Mouse (Mus musculus): ENCODE measurements around the gene Vnn3.

DNA sequence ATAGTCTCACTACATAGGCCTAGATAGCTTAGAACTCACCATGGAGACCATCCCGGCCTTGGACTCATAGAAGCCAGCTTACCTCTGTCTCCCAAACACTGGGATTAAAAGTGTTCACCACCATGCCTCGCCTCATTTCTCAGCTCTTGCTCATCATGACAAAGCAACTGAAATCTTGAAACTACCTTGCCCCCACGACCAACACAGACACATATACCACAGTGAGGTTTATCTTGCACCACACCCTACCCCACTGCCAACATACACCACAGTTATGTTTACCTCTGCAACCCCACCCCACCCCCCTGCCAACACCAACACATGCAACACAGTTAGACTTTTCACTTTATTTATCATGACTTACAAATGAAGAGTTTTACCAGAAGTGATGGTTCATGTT, 34.8 kb downstream of the Vnn3 start:
- TF ChIP-seq CTCF (IDR thresholded peaks at IDR 0.05; ENCODE audit: borderline replicate concordance, insufficient read depth, low read depth, low read length) = no peak
- no peak for TF ChIP-seq POLR2A (IDR thresholded peaks at IDR 0.05; ENCODE audit: borderline replicate concordance, insufficient read depth, low read length)
